Mouse (Mus musculus) heart, embryonic 16.5 days (tissue): ENCODE measurements around the gene Vcl. TPM values are rescaled to one million over a fixed set of nuclear protein-coding genes. Genes with fewer than 3 reads are reported as not detected.
A peak's percentile ranks its signal among the peaks of the same experiment; 100 is the strongest.

Source experiments
- ATAC-seq: fragments of 200-750 bp; cut with Nextera tagmentation; replicated peaks from 2 replicates; pipeline ENCODE4 v1.8.0; 2017; ENCODE audit warnings: moderate number of reproducible peaks; ENCODE audit not compliant: insufficient read depth, low FRiP score; ENCODE audit errors: extremely low read depth
- H3K27ac ChIP-seq: fragments of 300-500 bp; sonication (generic); 2 replicates; pipeline ENCODE4 v1.5.1; 2014; ENCODE audit warnings: mild to moderate bottlenecking, low read length, control low read depth, moderate library complexity
- H3K27me3 ChIP-seq: fragments of 300-500 bp; sonication (generic); 2 replicates; pipeline ENCODE4 v1.6.1; 2014; ENCODE audit warnings: low read length, mixed read lengths; ENCODE audit not compliant: control insufficient read depth, insufficient read depth
- H3K36me3 ChIP-seq: fragments of 300-500 bp; sonication (generic); 2 replicates; pipeline ENCODE4 v1.6.1; 2014; ENCODE audit not compliant: control insufficient read depth, insufficient read depth
- H3K4me1 ChIP-seq: fragments of 300-500 bp; sonication (generic); 2 replicates; pipeline ENCODE4 v1.6.1; 2014; ENCODE audit warnings: low read length, mixed read lengths; ENCODE audit not compliant: control insufficient read depth, insufficient read depth
- H3K4me2 ChIP-seq: fragments of 300-500 bp; sonication (generic); 2 replicates; pipeline ENCODE4 v1.6.1; 2014; ENCODE audit warnings: low read depth, mild to moderate bottlenecking, control low read depth, low read length
- H3K4me3 ChIP-seq: fragments of 300-500 bp; sonication (generic); 2 replicates; pipeline ENCODE4 v1.5.1; 2014; ENCODE audit warnings: mild to moderate bottlenecking, control low read depth, low read length
- H3K9ac ChIP-seq: fragments of 300-500 bp; sonication (generic); 2 replicates; pipeline ENCODE4 v1.6.1; 2014; ENCODE audit warnings: low read length, control low read depth
- H3K9me3 ChIP-seq: fragments of 300-500 bp; sonication (generic); replicated peaks from 2 replicates; pipeline ENCODE4 v1.6.1; 2016; ENCODE audit warnings: low read length; ENCODE audit not compliant: control insufficient read depth
- WGBS: fragments of 180-500 bp; shearing (Covaris S2); extraction: QIAGEN DNeasy Blood & Tissue Kit; methylation state at CpG from one replicate; pipeline ENCODE4 v1.1.7; 2014; 5-methylcytosine and 5-hydroxymethylcytosine counted together
- polyA plus RNA-seq: library from polyadenylated mRNA; unstranded; fragments of >200 nt; fragmentation: Nextera tagmentation; extraction: Ambion mirVana; gene quantifications from 2 replicates; pipeline ENCODE4 v1.2.1, GENCODE M21; 2015

The Vcl gene
- polyA plus RNA-seq, 1 experiment from 2014 or later = 89.3 TPM

GRCm38 (mm10) chr14:20903137-20903536 is 26.1 kb upstream of the Vcl start:
- Histone ChIP-seq H3K4me1 (no peaks in the 10 kb centered on the region), H3K27me3 (no peaks in the 10 kb centered on the region), H3K4me2 (no peak overlapping the region), H3K9me3 (no peaks in the 10 kb centered on the region), H3K9ac (no peak overlapping the region), H3K27ac (no peak overlapping the region), H3K36me3 (no peaks in the 10 kb centered on the region), H3K4me3 (no peak overlapping the region)
- 76% methylated on average over 6 of the region's 6 CpGs for WGBS
- no peak for ATAC-seq

- no peak overlapping the region for H3K4me3 ChIP-seq
- H3K9ac ChIP-seq = no peak overlapping the region
- WGBS = 84% methylated on average over 2 of the region's 2 CpGs
These were observed 17.4 kb upstream of the Vcl start for GRCm38 (mm10) chr14:20911811-20912210.

GRCm38 (mm10) chr14:20914415-20914814 is 14.8 kb upstream of the Vcl start:
- no peak for ATAC-seq
- 39% methylated on average over 2 of the region's 2 CpGs for WGBS

More at GRCm38 (mm10) chr14:20911811-20912210, 17.4 kb upstream of the Vcl start:
- Histone ChIP-seq H3K27me3 (no peaks in the 10 kb centered on the region), H3K4me2 (no peak overlapping the region), H3K4me1 (no peaks in the 10 kb centered on the region), H3K9me3 (no peaks in the 10 kb centered on the region; the same call in 1 of the 2 replicates), H3K36me3 (no peaks in the 10 kb centered on the region), H3K27ac (no peak overlapping the region)
- no peak for ATAC-seq

GRCm38 (mm10) chr14:20916625-20917612 is 12.3 kb upstream of the Vcl start:
- ATAC-seq = no peak
- Histone ChIP-seq H3K27me3 (no peaks in the 10 kb centered on the region), H3K27ac (no peak overlapping the region), H3K4me2 (no peak overlapping the region), H3K9ac (no peak overlapping the region), H3K4me1 (no peaks in the 10 kb centered on the region), H3K36me3 (no peaks in the 10 kb centered on the region), H3K9me3 (no peaks in the 10 kb centered on the region), H3K4me3 (no peak overlapping the region)
- 78% methylated on average over 7 of the region's 7 CpGs for WGBS

More at GRCm38 (mm10) chr14:20914415-20914814, 14.8 kb upstream of the Vcl start:
- no peaks in the 10 kb centered on the region for H3K4me1 ChIP-seq
- no peaks in the 10 kb centered on the region for H3K36me3 ChIP-seq
- no peaks in the 10 kb centered on the region; the same call in 1 of the 2 replicates for H3K9me3 ChIP-seq
- H3K27ac ChIP-seq = no peak overlapping the region
- H3K27me3 ChIP-seq = no peaks in the 10 kb centered on the region
- H3K9ac ChIP-seq = no peak overlapping the region
- no peak overlapping the region for H3K4me2 ChIP-seq
- no peak overlapping the region for H3K4me3 ChIP-seq

GRCm38 (mm10) chr14:20924071-20924789 is 5.0 kb upstream of the Vcl start:
- Histone ChIP-seq H3K4me1 (peaks cover 4% of the 10 kb centered on the region; the same call in 1 of the 2 replicates), H3K9me3 (no peaks in the 10 kb centered on the region), H3K27me3 (no peaks in the 10 kb centered on the region), H3K36me3 (no peaks in the 10 kb centered on the region), H3K4me2 (no peak overlapping the region), H3K27ac (no peak overlapping the region), H3K4me3 (no peak overlapping the region), H3K9ac (no peak overlapping the region)
- 68% methylated on average over 5 of the region's 5 CpGs for WGBS
- ATAC-seq = no peak

- Histone ChIP-seq H3K9ac (no peak overlapping the region), H3K4me2 (no peak overlapping the region), H3K4me1 (peaks cover 19% of the 10 kb centered on the region), H3K27me3 (no peaks in the 10 kb centered on the region), H3K27ac (no peak overlapping the region), H3K4me3 (no peak overlapping the region), H3K9me3 (no peaks in the 10 kb centered on the region), H3K36me3 (no peaks in the 10 kb centered on the region)
- 82% methylated on average over 4 of the region's 4 CpGs for WGBS
- no peak for ATAC-seq
These were observed 1.5 kb upstream of the Vcl start for GRCm38 (mm10) chr14:20927470-20928307.

- Histone ChIP-seq H3K27ac (peak overlapping the region; percentile 78), H3K27me3 (no peaks in the 10 kb centered on the region), H3K36me3 (no peaks in the 10 kb centered on the region), H3K4me3 (peak overlapping the region; percentile 90), H3K4me2 (peak overlapping the region; percentile 75), H3K9ac (peak overlapping the region; percentile 78), H3K9me3 (no peaks in the 10 kb centered on the region), H3K4me1 (peaks cover 23% of the 10 kb centered on the region)
- 19% methylated on average over 4 of the region's 4 CpGs for WGBS
- no peak for ATAC-seq
These were observed 901 bp upstream of the Vcl start for GRCm38 (mm10) chr14:20928308-20928685.

- Histone ChIP-seq H3K27me3 (no peaks in the 10 kb centered on the region), H3K4me2 (peak overlapping the region; percentile 80), H3K9ac (peak overlapping the region; percentile 90), H3K9me3 (no peaks in the 10 kb centered on the region), H3K4me1 (peaks cover 36% of the 10 kb centered on the region), H3K36me3 (no peaks in the 10 kb centered on the region), H3K4me3 (peak overlapping the region; percentile 90), H3K27ac (peak overlapping the region; percentile 91)
- ATAC-seq = peak; percentile 10; the same call in 1 of the 2 replicates
- WGBS = 1% methylated on average over 19 of the region's 19 CpGs
These were observed 726 bp downstream of the Vcl start for GRCm38 (mm10) chr14:20929814-20930434.
